In the genomic region with DNA sequence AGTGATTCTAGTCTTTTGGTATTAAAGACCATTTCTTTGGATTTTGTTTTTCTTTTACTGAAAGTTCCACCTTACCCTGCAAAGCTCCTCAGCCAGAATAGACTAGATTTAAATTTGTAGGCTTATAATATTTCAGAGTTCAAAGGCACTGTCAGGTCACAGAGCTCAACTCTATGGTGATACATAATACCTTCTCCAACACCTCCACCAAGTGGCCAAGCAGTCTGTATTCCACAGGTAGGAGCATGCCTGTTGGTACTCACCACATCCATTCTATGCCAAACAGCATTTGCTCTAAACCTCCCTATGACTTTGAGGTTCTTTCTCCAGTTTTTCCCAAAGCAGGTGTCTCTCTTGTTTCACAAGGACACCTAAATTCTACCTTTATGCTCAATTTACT, we compare ENCODE assay signal across 11 mouse cellular contexts.
DNase-seq lines count a peak whose midpoint lies in the region; ATAC-seq and TF ChIP-seq lines count a peak whose summit lies in the region.
"Had no signal": no experiment of that assay in that cellular context is flagged by ENCODE, and none has a peak within 500 bp of the region (broad histone marks: within the 10 kb centered on the region; RNA-seq: fewer than 3 reads in every experiment).

No protein-coding gene starts in this region.

- H3K27ac ChIP-seq in heart, postnatal 0 days (ENCODE audit: low read depth) = no peak overlapping the region
- no peak overlapping the region for H3K27ac ChIP-seq in heart, embryonic 10.5 days
- no peak overlapping the region for H3K27ac ChIP-seq in midbrain, postnatal 0 days (ENCODE audit: low read depth, low read length)
- no peak overlapping the region for H3K27ac ChIP-seq in midbrain, embryonic 16.5 days (ENCODE audit: low read length)
- H3K27ac ChIP-seq: embryonic facial prominence, embryonic 12.5 days; left cerebral cortex, adult 2 months had no signal

- H3K9me3 ChIP-seq in heart, postnatal 0 days (replicated peaks; ENCODE audit: control insufficient read depth, low read length) = no peaks in the 10 kb centered on the region
- no peaks in the 10 kb centered on the region for H3K9me3 ChIP-seq in heart, embryonic 10.5 days
- H3K9me3 ChIP-seq in midbrain, postnatal 0 days (ENCODE audit: low read length) = no peaks in the 10 kb centered on the region
- H3K9me3 ChIP-seq in midbrain, embryonic 16.5 days (replicated peaks; ENCODE audit: control insufficient read depth, low read length, poor library complexity, severe bottlenecking) = no peaks in the 10 kb centered on the region
- H3K9me3 ChIP-seq: embryonic facial prominence, embryonic 12.5 days had no signal

- H3K4me2 ChIP-seq in heart, postnatal 0 days (ENCODE audit: low read depth, low read length) = no peak overlapping the region
- no peak overlapping the region for H3K4me2 ChIP-seq in midbrain, postnatal 0 days (ENCODE audit: low read depth, low read length, poor library complexity, severe bottlenecking)
- no peak overlapping the region for H3K4me2 ChIP-seq in midbrain, embryonic 16.5 days (ENCODE audit: low read length)
- H3K4me2 ChIP-seq: embryonic facial prominence, embryonic 12.5 days had no signal

- H3K36me3 ChIP-seq in heart, postnatal 0 days (replicated peaks; ENCODE audit: control insufficient read depth, insufficient read depth, low read length) = no peaks in the 10 kb centered on the region
- H3K36me3 ChIP-seq in heart, embryonic 10.5 days = no peaks in the 10 kb centered on the region
- H3K36me3 ChIP-seq in midbrain, postnatal 0 days (ENCODE audit: insufficient read depth, low read length) = no peaks in the 10 kb centered on the region
- H3K36me3 ChIP-seq in midbrain, embryonic 16.5 days (ENCODE audit: control insufficient read depth, insufficient read depth, low read length) = no peaks in the 10 kb centered on the region
- H3K36me3 ChIP-seq in splenic B cell, adult 2 months (ENCODE audit: control insufficient read depth, insufficient read depth, low read length, poor library complexity, severe bottlenecking) = no peaks in the 10 kb centered on the region
- H3K36me3 ChIP-seq: embryonic facial prominence, embryonic 12.5 days had no signal

- no peaks in the 10 kb centered on the region for H3K27me3 ChIP-seq in heart, postnatal 0 days (ENCODE audit: control insufficient read depth, insufficient read depth, low read length)
- H3K27me3 ChIP-seq in heart, embryonic 10.5 days (ENCODE audit: insufficient read depth, poor library complexity, severe bottlenecking) = no peaks in the 10 kb centered on the region
- no peaks in the 10 kb centered on the region for H3K27me3 ChIP-seq in midbrain, postnatal 0 days (ENCODE audit: insufficient read depth, low read length)
- H3K27me3 ChIP-seq in midbrain, embryonic 16.5 days (ENCODE audit: control insufficient read depth, insufficient read depth, low read depth, low read length) = no peaks in the 10 kb centered on the region
- H3K27me3 ChIP-seq in splenic B cell, adult 2 months (ENCODE audit: control insufficient read depth, insufficient read depth, low read length, poor library complexity, severe bottlenecking) = no peaks in the 10 kb centered on the region
- H3K27me3 ChIP-seq: embryonic facial prominence, embryonic 12.5 days had no signal

- no peaks in the 10 kb centered on the region for H3K4me1 ChIP-seq in heart, postnatal 0 days (ENCODE audit: control insufficient read depth, insufficient read depth)
- no peaks in the 10 kb centered on the region for H3K4me1 ChIP-seq in heart, embryonic 10.5 days
- no peaks in the 10 kb centered on the region for H3K4me1 ChIP-seq in midbrain, postnatal 0 days (ENCODE audit: insufficient read depth, low read length)
- H3K4me1 ChIP-seq in midbrain, embryonic 16.5 days (ENCODE audit: control insufficient read depth, insufficient read depth, low read length) = no peaks in the 10 kb centered on the region
- H3K4me1 ChIP-seq: embryonic facial prominence, embryonic 12.5 days had no signal

- no peak for DNase-seq in heart, postnatal 0 days (ENCODE audit: low spot score)
- no peak for DNase-seq in heart, embryonic 10.5 days (ENCODE audit: low spot score)
- DNase-seq in midbrain, postnatal 0 days (ENCODE audit: low spot score) = peak; percentile 16
- peak; percentile 40 for DNase-seq in adipocyte (ENCODE audit: low spot score)
- peak; percentile 38 for DNase-seq in splenic B cell, adult 2 months (ENCODE audit: low read depth, low spot score)
- no peak for DNase-seq in cerebellum, postnatal 4 days (ENCODE audit: low spot score in 2 of 2)
- DNase-seq: lung, postnatal 10 days; right cerebral cortex, adult 18-20 months had no signal

- no peak overlapping the region for H3K4me3 ChIP-seq in heart, postnatal 0 days (ENCODE audit: low read depth, low read length)
- no peak overlapping the region for H3K4me3 ChIP-seq in heart, embryonic 10.5 days
- H3K4me3 ChIP-seq in midbrain, postnatal 0 days (ENCODE audit: low read depth, low read length) = no peak overlapping the region
- no peak overlapping the region for H3K4me3 ChIP-seq in midbrain, embryonic 16.5 days (ENCODE audit: low read depth, low read length)
- H3K4me3 ChIP-seq: embryonic facial prominence, embryonic 12.5 days; left cerebral cortex, adult 2 months had no signal

- no peak overlapping the region for H3K9ac ChIP-seq in heart, postnatal 0 days (replicated peaks; ENCODE audit: low read depth, low read length)
- H3K9ac ChIP-seq in midbrain, postnatal 0 days (replicated peaks; ENCODE audit: low read length, poor library complexity, severe bottlenecking) = no peak overlapping the region
- no peak overlapping the region for H3K9ac ChIP-seq in midbrain, embryonic 16.5 days (ENCODE audit: low read depth, low read length)
- H3K9ac ChIP-seq: embryonic facial prominence, embryonic 12.5 days had no signal

- peak; percentile 43 for TF ChIP-seq CTCF in heart, postnatal 0 days (IDR thresholded peaks at IDR 0.05; ENCODE audit: low read depth)
- peak; percentile 27; the same call in 1 of the 2 replicates for TF ChIP-seq CTCF in midbrain, postnatal 0 days (IDR thresholded peaks at IDR 0.05)

- TF ChIP-seq EP300 in heart, postnatal 0 days (IDR thresholded peaks at IDR 0.05; ENCODE audit: low read depth) = no peak

- ATAC-seq in heart, postnatal 0 days (ENCODE audit: insufficient read depth, low read depth) = no peak
- ATAC-seq in midbrain, postnatal 0 days (ENCODE audit: low FRiP score) = no peak
- no peak for ATAC-seq in midbrain, embryonic 16.5 days

Comparison
In these comparisons a context has a peak if more than half of its experiments do, and no peak if none do; other contexts are left out.
1. DNase-seq: peak in midbrain, postnatal 0 days (single experiment), adipocyte (single experiment) and splenic B cell, adult 2 months (single experiment); none in heart, postnatal 0 days (single experiment), heart, embryonic 10.5 days (single experiment) and cerebellum, postnatal 4 days (0 of 2).